Mouse (Mus musculus): ENCODE data around the gene Gm28048.

Gene Gm28048

GRCm38 (mm10) chr11:22938983-22939382 is 42.9 kb downstream of the Gm28048 start:
- DNase-seq: no peak

GRCm38 (mm10) chr11:22937716-22938316 is 44.1 kb downstream of the Gm28048 start:
- DNase-seq: no peak

GRCm38 (mm10) chr11:22936446-22937125 is 45.3 kb downstream of the Gm28048 start:
- no peak for DNase-seq

GRCm38 (mm10) chr11:22932167-22932566 is 49.7 kb downstream of the Gm28048 start:
- no peak for DNase-seq

- DNase-seq: no peak
Measured at GRCm38 (mm10) chr11:22931320-22931905, 50.5 kb downstream of the Gm28048 start.

GRCm38 (mm10) chr11:22930129-22930528 is 51.8 kb downstream of the Gm28048 start:
- no peak for DNase-seq

GRCm38 (mm10) chr11:22928586-22929169 is 53.2 kb downstream of the Gm28048 start:
- DNase-seq: no peak

- DNase-seq: peak in 1 of 2 experiments; percentile 12
Measured at GRCm38 (mm10) chr11:22923606-22924005, 58.3 kb downstream of the Gm28048 start.

- no peak for DNase-seq
Measured at GRCm38 (mm10) chr11:22922546-22922945, 59.3 kb downstream of the Gm28048 start.

GRCm38 (mm10) chr11:22919336-22919735 is 62.6 kb downstream of the Gm28048 start:
- DNase-seq: no peak

- no peak for DNase-seq
Measured at GRCm38 (mm10) chr11:22917786-22918185, 64.1 kb downstream of the Gm28048 start.

GRCm38 (mm10) chr11:22913744-22914143 is 68.1 kb downstream of the Gm28048 start:
- peak; percentile 15 to 38 for DNase-seq

- peak; percentile 16 to 26 for DNase-seq
Measured at GRCm38 (mm10) chr11:22911831-22912230, 70.1 kb downstream of the Gm28048 start.

GRCm38 (mm10) chr11:22906453-22906865 is 75.4 kb downstream of the Gm28048 start:
- no peak for DNase-seq

- no peak for DNase-seq
Measured at GRCm38 (mm10) chr11:22902923-22903322, 79.0 kb downstream of the Gm28048 start.

- no peak for DNase-seq
Measured at GRCm38 (mm10) chr11:22900041-22900440, 81.8 kb downstream of the Gm28048 start.

- DNase-seq: no peak
Measured at GRCm38 (mm10) chr11:22897642-22898041, 84.2 kb downstream of the Gm28048 start.

GRCm38 (mm10) chr11:22897127-22897526 is 84.8 kb downstream of the Gm28048 start:
- no peak for DNase-seq

- DNase-seq: no peak
Measured at GRCm38 (mm10) chr11:22893075-22893474, 88.8 kb downstream of the Gm28048 start.

- DNase-seq: no peak
Measured at GRCm38 (mm10) chr11:22892466-22892865, 89.4 kb downstream of the Gm28048 start.

GRCm38 (mm10) chr11:22891876-22892275 is 90.0 kb downstream of the Gm28048 start:
- DNase-seq: no peak

GRCm38 (mm10) chr11:22891242-22891641 is 90.6 kb downstream of the Gm28048 start:
- no peak for DNase-seq

GRCm38 (mm10) chr11:22889224-22889623 is 92.7 kb downstream of the Gm28048 start:
- no peak for DNase-seq

GRCm38 (mm10) chr11:22886991-22887390 is 94.9 kb downstream of the Gm28048 start:
- DNase-seq: no peak
